Mouse (Mus musculus) heart, adult 8-10 months (tissue): ENCODE data around the gene Gm10477. TPM values are rescaled to one million over a fixed set of nuclear protein-coding genes. Genes with fewer than 3 reads are reported as not detected.
A peak's percentile ranks its signal among the peaks of the same experiment; 100 is the strongest.
"Not testable (repeated sequence)": the region's sequence is repeated elsewhere in the genome, so short reads cannot be mapped to it uniquely, and the experiment has no call there.

Experiments
- DNase-seq: peaks from one replicate; pipeline ENCODE4 v3.0.0; 2022; ENCODE audit warnings: low spot score
- total RNA-seq, 4 experiments: library from RNA; stranded (reverse); gene quantifications; 2 replicates each; pipeline ENCODE4 v1.2.4; 2022

The Gm10477 gene
- total RNA-seq = not detected

GRCm38 (mm10) chrX:56524442-56524841, at the start of gene Gm10477:
Gene Gm10477, plus strand, starts transcription at chrX:56524742.
- DNase-seq = not testable (repeated sequence)

GRCm38 (mm10) chrX:56477553-56477952, 47.0 kb upstream of the Gm10477 start:
- DNase-seq = no peak

GRCm38 (mm10) chrX:56481906-56482305, 42.6 kb upstream of the Gm10477 start:
- DNase-seq = no peak

- peak; percentile 76 for DNase-seq
Observed at GRCm38 (mm10) chrX:56489758-56490157, 34.8 kb upstream of the Gm10477 start.

- DNase-seq = no peak
Observed at GRCm38 (mm10) chrX:56497241-56497640, 27.3 kb upstream of the Gm10477 start.

- DNase-seq = peak; percentile 36
Observed at GRCm38 (mm10) chrX:56531266-56531665, 6.7 kb downstream of the Gm10477 start.

GRCm38 (mm10) chrX:56537162-56537561, 12.6 kb downstream of the Gm10477 start:
- no peak for DNase-seq

GRCm38 (mm10) chrX:56549506-56549905, 25.0 kb downstream of the Gm10477 start, which contains the start of gene Gm648:
Gene Gm648, minus strand, starts transcription at chrX:56549606.
- no peak for DNase-seq

- no peak for DNase-seq
Observed at GRCm38 (mm10) chrX:56553584-56553983, 29.0 kb downstream of the Gm10477 start.

GRCm38 (mm10) chrX:56572465-56572864, 47.9 kb downstream of the Gm10477 start:
- no peak for DNase-seq

Other genes starting within 250 kb of the Gm10477 start
- gene Zfp449, start 178.3 kb upstream of the Gm10477 start, total RNA-seq = 1 to 10 TPM; 3.5 to 5.8 (median 4.6) TPM
- gene Smim10l2a, start 150.2 kb upstream of the Gm10477 start, total RNA-seq = under 1 TPM in 3 of 4 experiments, not detected in 1; 0.16 to 0.35 (median 0.26) TPM
- gene Gm2174, start 76.8 kb upstream of the Gm10477 start, total RNA-seq = 1 to 10 TPM in 2 of 4 experiments, not detected in 2; 1.9 to 2.8 TPM
- gene Ints6l, start 69.9 kb upstream of the Gm10477 start, total RNA-seq = 1 to 10 TPM; 3.8 to 6.9 (median 4.5) TPM
- gene Gm648, start 24.9 kb downstream of the Gm10477 start, total RNA-seq = not detected
- gene Mmgt1, start 73.3 kb downstream of the Gm10477 start, total RNA-seq = 10 to 100 TPM; 28.5 to 33.9 (median 30.6) TPM
- 10 to 100 TPM; 23.4 to 28.6 (median 26.0) TPM for gene Slc9a6, start 85.0 kb downstream of the Gm10477 start, total RNA-seq
- gene Fhl1, start 207.0 kb downstream of the Gm10477 start, total RNA-seq = 100 to 1,000 TPM; 107 to 153 (median 139) TPM